Mouse (Mus musculus) heart, postnatal 36 days (tissue): Measurements from ENCODE around the gene Foxo3. TPM values are rescaled to one million over a fixed set of nuclear protein-coding genes. Genes with fewer than 3 reads are reported as not detected.

Source experiments
- DNase-seq, 2 experiments: peaks; one replicate each; pipeline ENCODE4 v3.0.0; 2021 to 2022
- intact Hi-C: fragments of 180-260 bp; cut with DNase I; formaldehyde crosslinking; loops from one replicate; pipeline ENCODE4 v1.15.1; 2025
- total RNA-seq, 2 experiments: library from RNA; stranded (reverse); gene quantifications; 2 replicates each; pipeline ENCODE4 v1.2.3; 2021

Foxo3 gene
- total RNA-seq, 2 experiments from 2014 or later: 86.1 to 111 TPM

DNA sequence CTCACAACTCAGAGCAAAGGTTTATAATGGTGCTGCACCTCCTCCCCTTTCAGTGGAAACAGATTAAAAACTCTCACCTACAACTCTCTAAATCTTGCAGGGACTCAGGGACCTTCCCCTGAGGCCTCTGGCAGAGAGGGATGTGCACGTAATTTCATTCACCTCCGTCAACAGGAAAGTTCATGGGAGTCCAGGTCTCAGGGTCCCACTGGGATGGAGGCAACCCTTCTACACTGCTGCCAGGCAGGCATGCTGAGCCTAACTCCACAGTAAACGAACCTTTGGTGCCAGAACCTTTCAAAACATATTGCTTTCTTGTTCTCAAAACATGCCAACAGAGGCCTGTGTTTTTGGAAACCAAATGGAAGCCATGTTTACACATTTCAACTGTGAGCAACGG lies 17.0 kb downstream of the Foxo3 start:
- no peak for DNase-seq
- intact Hi-C loops: no loop called here

DNA sequence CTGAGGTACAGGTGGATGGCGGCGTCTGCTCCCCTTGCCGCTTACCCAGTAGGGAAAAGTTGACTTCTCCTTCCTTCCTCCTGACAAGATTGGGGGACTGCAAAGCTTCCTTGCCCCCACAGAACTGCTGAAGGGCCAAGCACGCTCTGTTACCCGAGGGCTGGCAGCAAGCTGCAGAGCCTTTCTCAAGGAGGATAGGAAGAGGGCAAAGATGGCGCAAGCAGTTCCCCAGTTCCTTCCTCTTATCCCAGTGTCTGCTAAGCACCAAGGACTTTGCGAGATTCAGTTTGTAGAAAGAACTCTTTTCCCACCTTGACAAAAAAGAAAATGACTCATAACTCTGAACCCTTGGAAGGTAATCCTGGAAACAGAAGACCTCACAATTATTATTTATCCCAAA lies 18.6 kb downstream of the Foxo3 start:
- no peak for DNase-seq
- intact Hi-C loops: no loop called here

DNA sequence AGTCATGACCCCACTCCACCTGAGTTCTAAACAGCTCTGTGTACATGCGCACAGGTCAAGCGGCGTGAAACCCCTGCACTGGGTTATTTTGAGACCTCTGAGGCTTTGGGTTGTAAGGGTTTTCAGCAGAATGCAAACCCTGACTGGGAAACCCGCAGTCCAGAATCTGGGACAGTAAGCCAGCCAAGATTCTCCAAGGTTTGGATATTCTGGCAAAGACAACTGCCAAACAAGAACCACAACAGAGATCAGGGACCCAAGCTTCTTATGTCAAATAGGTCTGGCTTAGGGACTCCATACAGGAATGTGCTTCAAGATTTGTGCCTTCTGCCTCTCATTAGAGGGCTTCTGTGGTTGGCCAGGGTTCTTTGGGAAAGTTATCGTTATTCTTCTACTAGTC lies 21.8 kb downstream of the Foxo3 start:
- intact Hi-C loops: no loop called here
- DNase-seq: no peak

DNA sequence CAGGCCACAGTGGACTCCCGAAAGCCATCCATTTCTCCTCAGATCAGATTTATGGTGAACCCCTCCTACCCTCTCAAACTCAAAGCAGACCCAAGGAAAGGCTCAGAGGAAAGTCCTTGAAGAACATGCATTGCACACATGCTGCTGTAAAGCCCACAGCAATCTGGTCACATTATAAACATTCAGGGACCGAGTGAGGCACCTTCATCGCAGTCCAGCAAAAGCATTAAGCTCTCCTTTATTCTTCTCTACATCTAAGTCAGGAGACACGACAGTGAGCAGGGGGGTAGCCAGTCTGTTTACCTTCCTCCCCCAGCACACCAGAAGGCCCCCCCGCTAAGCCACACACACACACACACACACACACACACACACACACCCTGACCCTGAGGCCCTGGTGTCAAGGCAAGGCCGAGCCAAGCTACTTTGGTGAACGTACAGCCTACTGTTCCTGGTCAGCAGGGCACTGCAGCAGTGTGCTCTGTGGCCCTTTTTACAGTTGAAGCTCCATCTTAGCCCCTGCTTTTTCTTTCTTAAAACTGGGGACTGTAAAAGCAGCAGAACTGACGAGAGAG lies 24.7 kb downstream of the Foxo3 start:
- intact Hi-C loops: loop anchor here (2.0 kb wide), 1 partner anchor 23 kb away; no protein-coding TSS in a partner anchor
- no peak for DNase-seq

DNA sequence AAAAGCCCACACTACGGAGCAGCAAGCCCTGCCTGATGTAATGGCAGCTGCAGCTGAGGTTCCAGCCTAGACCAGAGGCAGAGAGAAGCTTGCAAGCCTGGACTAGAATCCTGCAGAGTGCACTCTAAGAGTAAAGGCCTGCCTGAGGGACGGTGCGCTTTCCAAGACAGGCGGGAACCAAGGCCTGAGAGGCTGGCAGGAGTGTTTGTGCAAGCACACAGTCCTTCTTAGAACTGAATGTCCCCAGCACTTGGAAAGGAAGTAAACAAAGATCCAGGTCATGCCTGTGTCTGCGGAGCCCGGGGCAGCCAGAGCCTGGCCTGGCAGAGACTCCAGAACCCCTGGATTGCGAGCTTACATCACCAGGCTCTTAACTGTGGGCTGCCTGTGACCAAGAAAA lies 25.4 kb downstream of the Foxo3 start:
- intact Hi-C loops: loop anchor here (2.0 kb wide), 1 partner anchor 24 kb away; no protein-coding TSS in a partner anchor
- DNase-seq: peak; percentile 74 to 83

DNA sequence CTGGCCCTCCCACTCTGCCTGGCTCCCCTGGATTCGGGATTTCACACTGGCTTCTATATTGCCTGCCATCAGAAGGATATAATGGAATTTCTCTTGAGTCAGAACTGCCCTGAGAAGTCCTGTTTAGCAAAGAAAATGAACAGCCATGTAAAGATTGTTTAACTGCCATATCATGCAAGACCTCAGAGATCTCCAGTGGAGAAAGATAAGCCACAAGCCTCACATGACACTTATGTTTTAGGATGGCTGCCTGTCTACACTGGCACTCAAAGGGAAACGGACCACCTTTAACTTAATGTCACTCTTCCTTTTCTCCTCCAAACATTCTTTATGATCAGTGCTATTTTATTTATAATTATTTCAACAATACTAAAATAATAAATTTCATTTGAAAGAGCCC lies 26.6 kb downstream of the Foxo3 start:
- no peak for DNase-seq
- intact Hi-C loops: loop anchor here (2.0 kb wide), 1 partner anchor 25 kb away; no protein-coding TSS in a partner anchor

DNA sequence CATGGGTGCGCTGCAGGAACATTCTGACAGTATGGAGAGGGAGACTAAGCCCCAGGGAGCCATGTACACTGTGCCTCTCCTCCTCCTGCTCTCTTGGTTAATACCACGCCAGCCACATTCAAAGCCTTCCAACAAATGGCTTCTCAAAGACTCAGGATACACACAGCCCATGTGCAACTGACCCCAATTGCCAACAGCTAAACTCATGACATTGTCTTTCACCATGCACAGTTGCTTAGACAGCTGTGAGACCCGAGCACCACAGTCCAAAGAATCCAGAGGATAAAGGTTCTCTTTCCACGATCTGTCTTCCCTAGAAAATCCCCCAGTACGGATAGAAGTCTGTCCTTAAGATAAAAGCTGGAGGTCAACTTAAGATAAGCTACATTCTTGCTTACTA lies 27.9 kb downstream of the Foxo3 start:
- intact Hi-C loops: no loop called here
- DNase-seq: no peak

DNA sequence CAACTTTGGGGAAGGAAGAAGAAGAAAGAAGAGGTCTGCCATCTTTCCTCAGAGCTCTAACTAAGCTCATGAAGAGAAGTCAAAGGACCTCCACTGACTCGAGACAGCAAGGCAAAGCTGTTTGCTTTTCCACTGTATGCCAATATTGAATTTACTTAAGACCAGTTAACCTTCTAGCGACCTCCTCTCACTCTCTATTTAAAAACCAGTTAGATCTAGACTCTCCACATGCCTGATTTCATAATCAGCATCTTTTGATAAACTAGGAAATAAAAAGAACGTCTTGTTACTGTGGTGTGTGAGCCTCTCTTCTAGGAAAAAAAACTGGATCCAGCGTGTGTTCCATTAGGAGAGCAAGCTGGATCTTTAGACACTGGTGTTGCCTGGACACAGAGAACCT lies 28.4 kb downstream of the Foxo3 start:
- intact Hi-C loops: no loop called here
- no peak for DNase-seq

DNA sequence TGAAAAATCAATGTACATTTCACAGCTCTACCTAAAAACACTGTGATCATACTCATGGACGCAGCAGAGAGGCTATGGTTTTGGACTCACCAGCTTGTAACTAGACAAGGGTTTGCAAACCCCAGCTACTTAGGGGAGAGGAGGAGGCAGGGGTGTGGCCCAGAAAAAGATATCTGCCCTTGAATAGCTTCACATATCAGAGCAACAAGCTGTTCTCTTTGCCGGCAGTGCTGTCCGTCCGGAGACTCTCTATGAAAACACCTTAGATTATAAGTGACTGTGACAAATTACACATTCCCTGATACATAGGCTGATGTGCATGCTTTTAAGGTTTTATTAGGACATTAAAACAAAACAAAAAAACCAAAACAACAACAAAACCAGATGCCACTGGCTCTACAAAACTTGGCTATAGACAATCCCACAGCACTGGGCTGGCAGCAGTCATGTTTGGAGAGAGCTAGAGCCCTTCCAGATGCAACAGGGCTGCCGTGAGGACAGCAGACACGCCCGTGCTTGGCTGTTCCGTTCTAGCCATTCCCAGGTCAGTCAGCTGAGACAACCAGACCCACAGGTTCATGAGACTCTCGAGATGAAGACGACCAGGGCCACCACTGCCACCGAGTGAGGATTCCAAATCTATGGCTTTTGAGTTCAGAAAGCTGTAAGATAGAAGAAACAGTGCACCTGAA lies 29.3 kb downstream of the Foxo3 start:
- intact Hi-C loops: loop anchor here (2.0 kb wide), 1 partner anchor 42 kb away; no protein-coding TSS in a partner anchor
- DNase-seq: peak in 1 of 2 experiments; percentile 47

DNA sequence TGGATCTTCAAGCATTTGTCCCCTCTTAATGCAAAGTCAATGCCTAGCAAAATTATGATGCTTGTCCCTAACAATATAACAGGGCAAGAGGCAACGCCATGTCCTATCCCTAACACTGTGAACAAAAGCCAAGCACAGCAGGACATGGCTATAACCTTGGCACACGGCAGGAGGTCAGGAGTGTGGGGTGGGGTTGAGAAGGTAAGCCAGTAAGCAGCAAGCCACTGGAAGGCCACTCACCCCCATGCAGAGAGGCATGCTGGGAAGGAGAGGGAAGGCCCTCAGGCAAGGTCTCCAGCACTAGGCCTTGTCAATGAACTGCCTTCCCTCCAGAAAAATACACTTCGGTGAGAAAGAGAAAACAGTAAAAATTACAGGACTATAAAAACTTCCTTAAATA lies 30.1 kb downstream of the Foxo3 start:
- no peak for DNase-seq
- intact Hi-C loops: loop anchor here (2.0 kb wide), 1 partner anchor 42 kb away; no protein-coding TSS in a partner anchor

DNA sequence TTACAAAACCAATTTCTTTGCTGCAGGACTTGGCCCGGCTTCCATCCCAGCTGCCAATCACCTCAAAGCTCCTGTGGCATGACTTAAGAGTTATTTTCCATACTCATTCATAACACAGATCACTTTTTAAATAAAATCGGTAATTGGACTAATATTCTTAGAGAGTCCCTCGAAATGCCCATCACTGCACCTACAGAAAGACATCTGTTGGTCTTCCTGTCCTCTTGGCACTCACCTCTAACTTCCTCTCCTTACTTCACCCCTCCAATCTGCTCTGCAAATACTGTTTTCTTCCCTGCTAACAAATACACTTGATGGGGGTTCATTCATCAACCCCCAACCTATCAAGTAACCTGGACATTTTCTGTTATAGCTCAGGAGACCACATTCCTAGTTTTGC lies 30.9 kb downstream of the Foxo3 start:
- DNase-seq: no peak
- intact Hi-C loops: loop anchor here (2.0 kb wide), 1 partner anchor 41 kb away; no protein-coding TSS in a partner anchor

DNA sequence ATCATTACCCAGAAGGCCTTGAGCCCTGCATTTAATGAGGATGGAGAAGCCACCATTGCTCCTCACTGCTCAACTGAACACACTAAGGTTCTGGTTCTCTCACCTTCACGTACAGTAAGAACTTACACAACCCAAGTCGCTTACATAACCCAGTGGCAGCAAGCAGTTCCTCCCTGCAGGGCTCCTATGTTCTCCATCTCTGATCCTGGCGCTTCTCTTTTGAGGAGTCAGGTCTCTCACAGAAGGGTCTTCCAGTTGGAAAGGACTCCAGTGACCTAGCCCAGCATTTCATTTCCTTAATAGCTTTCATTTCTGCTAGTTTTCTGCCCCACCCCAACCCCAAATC lies 31.3 kb downstream of the Foxo3 start:
- intact Hi-C loops: no loop called here
- DNase-seq: no peak

DNA sequence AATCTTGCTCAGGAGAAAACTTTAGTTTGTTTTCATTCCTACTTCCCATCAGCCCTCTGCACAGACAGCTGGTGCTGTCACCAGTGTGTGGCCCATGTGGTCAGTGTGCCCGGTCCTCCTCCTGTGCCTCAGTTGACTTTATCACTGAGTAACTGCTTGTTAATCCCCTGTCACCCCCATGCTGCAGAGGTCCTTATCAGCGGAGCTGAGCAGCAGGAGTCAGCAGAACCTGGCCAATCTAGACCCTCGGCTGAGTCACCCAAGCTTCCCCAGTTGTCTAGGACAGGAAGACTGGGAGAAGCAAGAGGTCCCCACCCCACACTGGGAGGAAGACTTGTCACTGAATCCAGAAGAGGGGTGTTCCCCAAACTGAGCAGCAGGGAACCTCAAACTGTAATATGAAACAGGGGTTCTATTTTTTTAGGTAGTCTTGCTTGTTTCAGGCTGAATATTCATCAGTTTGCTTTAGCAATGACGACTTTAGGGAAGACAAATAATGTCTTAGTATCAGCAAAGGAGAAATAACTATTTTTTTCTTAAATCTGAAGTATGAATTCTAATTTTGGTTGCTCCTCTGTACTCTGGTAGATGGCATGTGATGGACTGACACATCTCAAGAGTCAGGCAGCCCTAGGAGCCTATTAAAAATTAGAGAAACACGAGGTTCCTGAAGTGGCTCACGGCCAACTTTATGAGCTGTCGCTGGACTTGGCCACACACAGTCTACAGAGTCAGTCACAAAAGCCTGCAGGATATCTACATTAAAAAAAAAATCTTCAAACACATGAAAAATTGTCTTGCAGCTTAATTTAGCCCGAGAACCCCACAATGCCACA lies 31.9 kb downstream of the Foxo3 start:
- no peak for DNase-seq
- intact Hi-C loops: no loop called here

DNA sequence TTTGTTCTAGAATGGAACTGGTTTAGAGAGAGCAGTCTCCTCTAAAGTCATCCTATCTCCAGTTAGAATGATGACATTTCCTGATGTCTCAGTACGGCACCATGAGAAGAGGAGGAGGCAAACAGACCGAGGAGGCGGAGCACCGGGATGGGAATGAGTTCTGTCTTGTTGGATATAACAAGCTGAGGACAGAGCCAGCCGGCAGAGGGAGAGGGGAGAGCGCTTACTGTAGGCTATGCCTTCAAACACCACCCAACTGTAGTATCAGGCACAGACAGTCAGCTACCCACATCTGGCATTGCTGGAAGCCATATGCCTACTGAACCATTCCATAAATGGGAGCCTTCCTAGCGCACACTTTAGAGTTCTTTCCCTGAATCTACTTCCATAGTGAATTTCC lies 32.6 kb downstream of the Foxo3 start:
- intact Hi-C loops: no loop called here
- no peak for DNase-seq

DNA sequence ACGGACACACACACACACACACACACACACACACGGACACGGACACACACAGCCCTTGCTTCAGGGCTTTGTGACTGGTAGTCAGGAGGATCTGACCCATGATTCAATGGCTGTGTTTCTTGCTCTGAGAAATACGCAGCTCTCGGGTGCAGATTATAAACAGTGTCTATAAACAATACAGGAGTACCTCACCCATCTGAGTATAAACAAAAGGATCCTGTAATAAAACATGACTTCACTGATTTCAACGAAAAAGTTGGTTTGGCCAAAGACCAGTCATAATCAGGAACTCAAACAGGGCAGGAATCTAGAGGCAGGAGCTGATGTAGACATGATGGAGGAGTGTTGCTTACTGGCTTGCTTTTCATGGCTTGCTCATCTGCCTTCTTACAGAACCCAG lies 34.1 kb downstream of the Foxo3 start:
- no peak for DNase-seq
- intact Hi-C loops: no loop called here

DNA sequence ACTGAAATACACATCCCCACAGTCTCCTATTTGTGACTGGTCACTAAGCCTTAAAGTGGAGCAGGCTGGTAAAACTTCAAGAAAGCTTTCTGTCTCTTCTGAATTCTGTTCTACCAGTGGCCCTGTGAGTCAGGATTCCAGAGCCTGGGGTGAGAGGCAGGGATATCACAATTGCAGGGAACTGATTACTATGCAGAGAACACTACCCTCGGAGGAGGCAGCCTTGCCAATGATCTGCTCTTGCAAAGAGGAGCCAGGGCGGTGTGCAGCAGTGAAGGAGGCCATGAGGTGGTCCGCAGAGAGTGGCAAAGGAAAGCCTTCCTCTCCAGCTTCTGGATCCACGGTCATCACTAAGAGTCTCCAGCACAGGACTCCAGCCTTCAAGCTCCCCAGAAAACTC lies 34.8 kb downstream of the Foxo3 start:
- no peak for DNase-seq
- intact Hi-C loops: no loop called here

DNA sequence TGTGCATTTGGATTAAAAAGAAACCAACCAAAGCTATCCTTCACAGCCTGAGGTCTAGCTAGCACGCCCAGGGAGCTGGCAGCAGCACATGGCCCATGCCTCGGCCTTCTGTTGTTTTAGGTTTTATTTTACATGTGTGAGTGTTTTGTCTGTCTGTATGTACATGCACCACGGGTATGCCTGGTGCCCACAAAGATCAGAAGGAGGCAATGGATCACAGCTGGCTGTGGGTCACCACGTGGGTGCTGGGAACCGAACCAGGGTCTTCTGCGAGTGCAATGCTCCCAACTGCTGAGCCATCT lies 36.8 kb downstream of the Foxo3 start:
- no peak for DNase-seq
- intact Hi-C loops: no loop called here

DNA sequence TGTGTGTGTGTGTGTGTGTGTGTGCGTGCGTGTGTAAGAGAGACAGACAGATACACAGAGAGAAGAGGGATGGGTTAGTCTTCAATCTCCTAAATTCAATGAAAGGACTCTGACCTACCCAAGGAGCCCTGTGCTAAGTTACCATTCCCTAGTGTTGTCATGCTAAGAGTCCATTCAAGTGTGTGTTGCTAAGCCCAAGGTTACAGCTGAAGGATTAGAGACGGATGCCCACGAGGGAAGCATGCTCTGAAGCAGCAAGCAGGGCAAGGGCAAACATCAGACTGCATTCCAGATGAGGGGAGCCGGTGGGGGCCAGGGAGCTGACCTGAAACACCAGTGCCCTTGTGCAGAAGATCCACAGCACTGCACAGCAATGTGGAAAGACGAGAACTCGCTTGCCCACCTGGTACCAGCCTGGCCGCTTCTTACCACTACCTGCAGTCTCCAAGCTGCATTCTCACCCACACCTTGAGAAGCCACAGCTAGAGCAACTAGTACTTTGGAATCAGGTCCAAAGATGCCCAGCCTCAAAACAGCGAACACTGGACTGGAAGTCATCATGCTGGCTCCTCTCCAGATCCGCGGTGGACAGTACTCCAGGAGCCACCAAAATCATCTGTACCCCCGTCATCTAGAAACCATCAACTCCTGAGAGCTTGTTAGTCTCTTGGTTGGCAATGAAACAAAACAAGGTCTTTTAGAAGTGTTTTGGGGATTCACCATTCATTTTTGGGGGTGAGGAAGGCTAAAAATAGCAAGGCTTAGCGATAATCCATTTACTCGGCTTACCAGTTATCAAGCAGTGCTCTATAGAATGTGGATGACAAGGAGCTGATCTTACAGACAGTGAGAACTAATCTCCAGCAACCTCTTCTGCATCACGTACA lies 37.4 kb downstream of the Foxo3 start:
- no peak for DNase-seq
- intact Hi-C loops: no loop called here

DNA sequence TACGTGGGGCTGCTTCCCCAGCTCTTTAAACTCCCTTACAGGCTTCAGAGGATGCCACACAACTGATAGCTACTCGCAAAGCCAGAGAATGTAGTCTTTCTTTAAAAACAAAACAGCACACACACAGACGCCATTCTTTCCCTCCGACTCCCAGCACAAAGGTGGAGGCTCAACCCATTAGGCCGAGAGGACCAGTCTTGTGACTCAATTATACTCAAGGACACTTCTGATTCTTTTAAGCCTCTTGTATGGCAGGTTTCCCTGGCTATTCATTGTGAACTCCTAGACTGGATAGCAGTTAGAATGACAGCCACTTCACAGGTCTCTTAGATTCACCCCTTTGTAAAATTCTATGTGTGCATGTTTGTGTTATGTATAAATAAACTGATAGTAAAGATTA lies 38.3 kb downstream of the Foxo3 start:
- intact Hi-C loops: no loop called here
- DNase-seq: no peak

DNA sequence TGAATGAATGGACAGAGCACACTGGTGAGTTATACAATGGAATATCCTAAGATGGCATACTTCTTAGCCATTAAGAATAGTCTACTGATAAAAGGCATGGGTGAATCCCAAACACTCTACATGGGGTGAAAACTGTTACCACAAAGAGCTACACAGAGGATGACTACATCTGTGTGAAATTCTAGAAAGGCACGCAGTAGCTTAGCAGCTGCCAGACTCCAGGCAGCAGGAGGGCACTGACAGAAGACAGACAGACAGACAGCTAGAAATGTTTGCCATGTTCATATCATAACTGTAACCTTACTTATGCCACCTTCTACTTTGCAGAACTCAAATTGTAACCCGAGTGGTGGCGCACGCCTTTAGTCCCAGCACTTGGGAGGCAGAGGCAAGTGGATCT lies 39.0 kb downstream of the Foxo3 start:
- intact Hi-C loops: no loop called here
- DNase-seq: no peak

DNA sequence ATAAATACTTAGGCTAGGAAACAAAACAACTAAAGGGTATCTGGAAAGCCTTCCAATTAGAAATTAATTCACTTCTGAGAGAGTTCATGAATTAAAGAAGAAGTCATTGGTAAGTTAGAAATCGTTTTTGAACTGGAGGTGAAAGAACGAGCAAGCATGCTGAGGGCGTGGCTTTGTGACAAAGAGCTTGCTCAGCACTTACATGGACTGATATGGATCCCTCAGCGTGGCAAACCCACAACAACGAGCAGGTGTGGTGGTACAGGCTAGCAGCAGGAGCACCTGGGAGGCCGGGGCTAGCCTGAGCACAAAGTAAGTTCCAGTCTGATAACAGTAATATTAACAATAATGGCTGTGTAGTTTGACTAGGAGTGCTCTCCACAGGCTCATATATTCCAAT lies 41.2 kb downstream of the Foxo3 start:
- intact Hi-C loops: no loop called here
- no peak for DNase-seq
